Mouse (Mus musculus) embryonic facial prominence, embryonic 13.5 days (tissue): ENCODE data around the gene Ybx2. TPM values are rescaled to one million over a fixed set of nuclear protein-coding genes. Genes with fewer than 3 reads are reported as not detected.
"Not testable (repeated sequence)": the region's sequence is repeated elsewhere in the genome, so short reads cannot be mapped to it uniquely, and the experiment has no call there.

Source experiments
- ATAC-seq: fragments of 200-750 bp; cut with Nextera tagmentation; 2 replicates; pipeline ENCODE4 v1.8.0; 2017; ENCODE audit warnings: low read depth; ENCODE audit not compliant: insufficient number of reproducible peaks, insufficient read depth, low FRiP score, low TSS enrichment
- H3K27ac ChIP-seq: fragments of 300-500 bp; sonication (generic); 2 replicates; pipeline ENCODE4 v1.5.1; 2015; ENCODE audit warnings: moderate library complexity, mild to moderate bottlenecking, inconsistent platforms
- H3K27me3 ChIP-seq: fragments of 300-500 bp; sonication (generic); 2 replicates; pipeline ENCODE4 v1.6.1; 2015; ENCODE audit warnings: mild to moderate bottlenecking, inconsistent platforms
- H3K36me3 ChIP-seq: fragments of 300-500 bp; sonication (generic); 2 replicates; pipeline ENCODE4 v1.6.1; 2015; ENCODE audit warnings: mild to moderate bottlenecking, inconsistent platforms
- H3K4me1 ChIP-seq: fragments of 300-500 bp; sonication (generic); 2 replicates; pipeline ENCODE4 v1.6.1; 2015; ENCODE audit warnings: inconsistent platforms
- H3K4me2 ChIP-seq: fragments of 300-500 bp; sonication (generic); 2 replicates; pipeline ENCODE4 v1.6.1; 2015; ENCODE audit warnings: moderate library complexity, mild to moderate bottlenecking, inconsistent platforms
- H3K4me3 ChIP-seq: fragments of 300-500 bp; sonication (generic); 2 replicates; pipeline ENCODE4 v1.5.1; 2015; ENCODE audit warnings: mild to moderate bottlenecking, inconsistent platforms
- H3K9ac ChIP-seq: fragments of 300-500 bp; sonication (generic); 2 replicates; pipeline ENCODE4 v1.6.1; 2015; ENCODE audit warnings: mild to moderate bottlenecking, inconsistent platforms
- H3K9me3 ChIP-seq: fragments of 300-500 bp; sonication (generic); 2 replicates; pipeline ENCODE4 v1.6.1; 2016; ENCODE audit warnings: inconsistent platforms
- WGBS: fragments of 180-500 bp; shearing (Covaris S2); methylation state at CpG from one replicate; pipeline ENCODE4 v1.1.7; 2015; ENCODE audit warnings: mixed read lengths; 5-methylcytosine and 5-hydroxymethylcytosine counted together
- polyA plus RNA-seq: library from polyadenylated mRNA; unstranded; fragments of >200 nt; fragmentation: Nextera tagmentation; extraction: Ambion mirVana; gene quantifications from 2 replicates; pipeline ENCODE4 v1.2.1, GENCODE M21; 2015

The Ybx2 gene
- polyA plus RNA-seq, 1 experiment from 2014 or later, result 7.5 TPM

DNA sequence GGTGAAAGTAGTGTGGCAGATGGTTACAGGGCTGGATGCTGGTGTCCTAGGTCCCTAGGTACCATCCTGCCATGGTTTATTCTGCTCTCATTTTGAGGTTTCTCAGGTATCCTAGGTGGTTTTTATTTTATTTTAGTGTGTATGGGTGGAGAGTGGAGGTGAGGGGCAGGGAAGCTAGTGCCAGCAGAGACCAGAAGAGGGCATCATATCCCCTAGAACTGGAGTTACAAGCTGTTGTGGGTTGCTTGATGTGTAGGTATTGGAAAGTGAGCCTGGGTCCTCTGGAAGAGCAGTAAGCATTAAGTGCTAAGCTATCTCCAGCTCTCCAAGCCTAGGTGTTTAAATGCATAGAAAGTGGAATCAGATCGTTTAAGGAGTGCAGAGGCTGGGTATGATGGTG is 16.7 kb downstream of the Ybx2 start:
- Histone ChIP-seq H3K4me2 (no peak overlapping the region), H3K27me3 (no peaks in the 10 kb centered on the region), H3K4me3 (no peak overlapping the region), H3K36me3 (no peaks in the 10 kb centered on the region), H3K9me3 (no peaks in the 10 kb centered on the region), H3K27ac (no peak overlapping the region), H3K4me1 (peaks cover 7% of the 10 kb centered on the region), H3K9ac (no peak overlapping the region)
- no peak for ATAC-seq
- WGBS, result 41% methylated on average over 1 of the region's 1 CpGs

DNA sequence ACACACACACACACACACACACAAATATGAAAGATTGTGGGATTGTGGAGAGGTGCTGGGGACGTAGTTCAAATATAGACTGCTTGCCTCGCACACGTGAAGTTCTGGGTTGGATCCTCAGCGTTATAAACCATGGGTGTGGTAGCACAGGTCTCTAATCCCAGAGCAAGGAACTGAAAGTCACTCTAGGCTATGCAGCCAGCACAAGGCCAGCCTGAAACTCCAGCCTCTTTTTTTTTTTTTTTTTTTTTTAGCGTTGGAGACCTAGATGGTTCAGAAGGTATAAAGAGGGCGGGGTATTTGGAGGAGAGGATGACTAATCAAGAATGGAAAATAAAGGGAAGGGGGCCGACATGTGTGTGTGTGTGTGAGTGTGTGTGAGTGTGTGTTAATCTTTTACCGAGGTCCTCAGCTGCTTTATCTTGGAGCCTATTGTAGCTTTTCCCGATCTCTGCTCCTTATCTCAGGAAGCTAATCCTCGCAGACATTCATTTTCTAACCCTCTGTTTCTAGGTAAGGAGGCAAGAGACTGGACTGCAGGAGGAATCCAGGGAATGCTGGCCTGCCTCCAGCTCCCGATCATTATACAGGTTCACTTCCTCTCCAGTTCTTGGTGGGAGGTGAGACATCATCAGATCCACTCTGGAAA is 17.8 kb downstream of the Ybx2 start:
- Histone ChIP-seq H3K9me3 (no peaks in the 10 kb centered on the region), H3K36me3 (no peaks in the 10 kb centered on the region), H3K4me3 (no peak overlapping the region), H3K27ac (no peak overlapping the region), H3K9ac (no peak overlapping the region), H3K4me2 (no peak overlapping the region), H3K4me1 (peaks cover 4% of the 10 kb centered on the region; the same call in 1 of the 2 replicates), H3K27me3 (no peaks in the 10 kb centered on the region)
- 62% methylated on average over 11 of the region's 11 CpGs for WGBS
- ATAC-seq, result no peak

DNA sequence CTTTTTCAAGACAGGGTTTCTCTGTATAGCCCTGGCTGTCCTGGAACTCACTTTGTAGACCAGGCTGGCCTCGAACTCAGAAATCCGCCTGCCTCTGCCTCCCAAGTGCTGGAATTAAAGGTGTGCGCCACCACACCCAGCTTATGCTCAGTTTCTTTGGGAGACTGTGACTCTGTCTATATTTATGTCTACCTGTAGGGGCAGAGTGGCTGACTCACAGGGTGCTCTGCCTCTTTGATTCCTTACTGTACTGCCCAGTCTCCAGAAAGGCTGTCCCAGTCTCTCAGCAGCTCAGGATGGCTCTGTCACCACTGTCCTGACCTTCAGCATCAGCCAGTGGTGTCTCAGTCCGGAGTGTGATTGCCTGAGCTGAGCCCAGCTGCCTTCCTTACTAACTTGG is 20.0 kb downstream of the Ybx2 start:
- ATAC-seq, H3K4me3 ChIP-seq, H3K9me3 ChIP-seq, H3K4me2 ChIP-seq, H3K36me3 ChIP-seq, H3K4me1 ChIP-seq, H3K27ac ChIP-seq, H3K9ac ChIP-seq, H3K27me3 ChIP-seq: not testable (repeated sequence)
- WGBS, result 73% methylated on average over 4 of the region's 4 CpGs

DNA sequence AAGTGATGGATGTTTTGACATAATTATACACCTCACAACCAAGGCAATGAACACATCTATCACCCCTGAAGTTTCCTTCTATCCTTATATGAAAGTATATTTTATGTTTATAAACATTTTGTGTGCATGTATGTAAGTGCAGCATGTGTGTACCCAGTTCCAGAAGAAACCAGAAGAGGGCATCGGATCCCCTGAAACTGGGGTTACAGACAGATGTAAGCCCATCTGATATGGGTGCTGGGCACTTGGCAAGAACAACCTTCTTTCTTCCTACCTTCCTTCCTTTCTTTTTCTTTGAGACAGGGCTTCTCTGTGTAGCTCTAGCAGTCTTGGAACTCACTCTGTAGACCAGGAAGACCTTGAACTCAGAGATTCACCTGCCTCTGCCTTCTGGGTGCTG is 20.6 kb downstream of the Ybx2 start:
- H3K4me1 ChIP-seq, result no peaks in the 10 kb centered on the region
- no peaks in the 10 kb centered on the region for H3K36me3 ChIP-seq
- H3K4me3 ChIP-seq, result no peak overlapping the region
- ATAC-seq, result no peak
- no peaks in the 10 kb centered on the region for H3K9me3 ChIP-seq
- H3K4me2 ChIP-seq, result no peak overlapping the region
- no peak overlapping the region for H3K27ac ChIP-seq
- 83% methylated on average over 1 of the region's 1 CpGs for WGBS
- H3K27me3 ChIP-seq, result peaks cover 6% of the 10 kb centered on the region; the same call in 1 of the 2 replicates
- H3K9ac ChIP-seq, result no peak overlapping the region

DNA sequence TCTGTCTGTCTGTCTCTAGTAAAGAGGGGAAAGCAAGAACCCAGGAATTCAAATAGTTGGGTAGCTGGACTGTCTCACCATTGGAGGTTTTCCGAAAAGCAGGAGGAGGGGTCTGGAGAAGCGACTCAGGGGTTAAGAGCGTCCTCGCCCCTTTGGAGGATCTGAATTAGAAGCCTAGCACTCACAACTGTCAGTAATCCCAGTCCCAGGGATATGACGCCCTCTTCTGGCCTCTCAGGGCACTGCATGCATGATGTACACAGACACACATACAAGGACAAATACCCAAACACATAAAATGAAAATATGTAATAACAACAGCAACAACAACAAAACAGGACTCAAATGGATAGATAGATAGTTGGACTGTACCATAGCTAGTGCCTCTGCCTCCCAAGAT is 25.0 kb downstream of the Ybx2 start:
- Histone ChIP-seq H3K9ac (no peak overlapping the region), H3K9me3 (no peaks in the 10 kb centered on the region), H3K27me3 (peaks cover 49% of the 10 kb centered on the region), H3K36me3 (no peaks in the 10 kb centered on the region), H3K4me1 (peaks cover 5% of the 10 kb centered on the region; the same call in 1 of the 2 replicates), H3K4me3 (no peak overlapping the region), H3K4me2 (no peak overlapping the region), H3K27ac (no peak overlapping the region)
- no peak for ATAC-seq
- WGBS, result 25% methylated on average over 5 of the region's 5 CpGs

DNA sequence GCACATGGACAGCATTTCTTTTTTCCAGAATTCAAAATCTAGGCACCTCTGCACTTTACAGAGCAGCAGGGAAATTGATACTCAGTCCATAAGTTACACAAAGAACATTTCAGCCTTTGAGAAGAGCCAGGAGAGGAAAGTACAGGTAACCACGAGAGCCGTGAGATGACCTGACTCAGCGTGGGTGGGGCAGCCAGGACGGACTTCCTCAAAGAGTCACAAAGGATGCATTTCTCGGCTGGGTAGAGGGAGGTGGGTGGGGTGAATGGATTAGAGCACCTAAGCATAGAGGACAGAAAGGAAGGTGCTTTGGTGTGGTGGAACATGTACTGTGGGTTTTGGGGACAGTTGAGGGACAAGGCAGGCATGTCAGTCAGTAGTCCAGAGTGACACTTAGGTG is 26.2 kb downstream of the Ybx2 start:
- 41% methylated on average over 5 of the region's 5 CpGs for WGBS
- Histone ChIP-seq H3K27me3 (peaks cover 62% of the 10 kb centered on the region), H3K36me3 (no peaks in the 10 kb centered on the region), H3K27ac (no peak overlapping the region), H3K4me2 (no peak overlapping the region), H3K4me3 (no peak overlapping the region), H3K4me1 (peaks cover 16% of the 10 kb centered on the region), H3K9ac (no peak overlapping the region), H3K9me3 (no peaks in the 10 kb centered on the region)
- no peak for ATAC-seq

DNA sequence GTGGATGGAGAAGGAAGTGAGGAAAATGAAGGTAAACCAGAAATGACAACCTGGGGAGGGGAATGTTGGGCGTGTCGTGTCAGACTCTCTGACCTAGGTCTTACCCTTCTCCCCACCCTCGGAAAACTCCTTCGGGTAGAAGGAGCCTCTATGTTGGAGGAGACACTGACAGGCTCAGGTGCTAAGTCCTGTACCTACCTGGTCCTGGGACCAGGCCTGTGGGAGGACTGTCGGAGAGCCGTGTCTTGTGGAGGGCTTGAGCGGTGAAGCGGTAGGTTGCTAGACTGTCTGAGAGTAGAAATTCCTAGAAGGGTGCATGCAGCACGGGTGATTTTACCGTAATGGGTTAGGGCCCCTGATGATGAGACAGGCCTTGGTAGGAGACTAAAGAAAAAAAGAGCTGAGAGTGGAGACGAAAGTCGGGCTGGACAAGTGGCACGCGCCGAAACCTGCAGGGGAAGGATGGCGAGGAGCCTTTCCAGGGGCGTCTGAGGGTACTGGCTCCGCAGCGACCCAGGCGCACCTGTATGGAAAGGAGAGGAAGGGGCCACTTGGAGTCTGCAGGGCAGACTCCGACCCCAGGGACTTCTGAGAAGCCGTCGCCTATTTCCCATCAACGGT is 29.2 kb downstream of the Ybx2 start, which contains the start of gene Cldn7:
Cldn7 (plus strand) TSS at position 130 of the 621 bp plus-strand sequence.
- 0 out of 2 replicates have a peak within 1 kb of the TSS, but pooled peaks have one; percentile 67 for H3K9ac ChIP-seq
- WGBS, result 6% methylated on average over 24 of the region's 24 CpGs

DNA sequence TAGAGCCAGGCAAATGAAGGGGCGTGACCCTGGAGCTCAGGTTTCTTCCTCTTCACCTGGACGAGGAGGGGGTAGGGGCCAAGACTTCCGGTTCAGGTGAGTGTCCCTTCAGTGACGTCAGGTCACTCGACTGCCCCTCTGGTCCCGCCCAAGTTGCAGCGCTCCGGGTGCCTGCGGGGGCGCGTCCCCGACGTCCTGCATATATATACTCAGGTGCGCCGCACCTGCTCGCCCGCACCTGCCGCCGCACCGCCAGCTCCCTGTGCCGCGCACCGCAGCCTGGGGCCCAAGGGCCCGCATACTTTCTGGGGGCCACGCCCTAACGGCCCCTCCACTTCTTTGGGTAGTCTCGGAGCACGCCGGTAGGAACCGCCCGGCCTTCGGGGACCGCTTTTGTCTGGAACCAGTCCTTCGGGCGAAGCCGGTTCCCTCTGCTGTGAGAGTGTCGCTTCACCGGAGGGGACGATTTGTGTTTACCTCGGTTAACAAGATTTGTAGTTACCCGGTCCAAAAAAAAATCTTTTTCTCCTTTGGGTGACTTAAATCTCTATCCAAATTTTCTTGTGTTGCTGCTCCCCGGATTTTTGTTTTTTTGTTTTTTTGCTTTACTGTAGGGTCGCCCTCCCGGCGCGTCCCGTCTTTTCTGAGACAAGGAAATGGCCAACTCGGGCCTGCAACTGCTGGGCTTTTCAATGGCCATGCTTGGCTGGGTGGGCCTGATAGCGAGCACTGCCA is 29.8 kb downstream of the Ybx2 start:
- no peak for ATAC-seq
- peak overlapping the region; percentile 42 for H3K4me3 ChIP-seq
- 2% methylated on average over 49 of the region's 49 CpGs for WGBS

More for the DNA sequence above, 29.2 kb downstream of the Ybx2 start, which contains the start of gene Cldn7:
- Histone ChIP-seq H3K27me3 (peaks cover 77% of the 10 kb centered on the region), H3K4me1 (peaks cover 18% of the 10 kb centered on the region), H3K36me3 (peaks cover 20% of the 10 kb centered on the region), H3K4me2 (peak within 1 kb of the TSS; percentile 59), H3K4me3 (peak within 1 kb of the TSS; percentile 42), H3K27ac (peak within 1 kb of the TSS; percentile 51; the same call in 1 of the 2 replicates), H3K9me3 (no peaks in the 10 kb centered on the region)
- 0 out of 2 replicates have a peak, but pooled peaks have one; percentile 16 for ATAC-seq

DNA sequence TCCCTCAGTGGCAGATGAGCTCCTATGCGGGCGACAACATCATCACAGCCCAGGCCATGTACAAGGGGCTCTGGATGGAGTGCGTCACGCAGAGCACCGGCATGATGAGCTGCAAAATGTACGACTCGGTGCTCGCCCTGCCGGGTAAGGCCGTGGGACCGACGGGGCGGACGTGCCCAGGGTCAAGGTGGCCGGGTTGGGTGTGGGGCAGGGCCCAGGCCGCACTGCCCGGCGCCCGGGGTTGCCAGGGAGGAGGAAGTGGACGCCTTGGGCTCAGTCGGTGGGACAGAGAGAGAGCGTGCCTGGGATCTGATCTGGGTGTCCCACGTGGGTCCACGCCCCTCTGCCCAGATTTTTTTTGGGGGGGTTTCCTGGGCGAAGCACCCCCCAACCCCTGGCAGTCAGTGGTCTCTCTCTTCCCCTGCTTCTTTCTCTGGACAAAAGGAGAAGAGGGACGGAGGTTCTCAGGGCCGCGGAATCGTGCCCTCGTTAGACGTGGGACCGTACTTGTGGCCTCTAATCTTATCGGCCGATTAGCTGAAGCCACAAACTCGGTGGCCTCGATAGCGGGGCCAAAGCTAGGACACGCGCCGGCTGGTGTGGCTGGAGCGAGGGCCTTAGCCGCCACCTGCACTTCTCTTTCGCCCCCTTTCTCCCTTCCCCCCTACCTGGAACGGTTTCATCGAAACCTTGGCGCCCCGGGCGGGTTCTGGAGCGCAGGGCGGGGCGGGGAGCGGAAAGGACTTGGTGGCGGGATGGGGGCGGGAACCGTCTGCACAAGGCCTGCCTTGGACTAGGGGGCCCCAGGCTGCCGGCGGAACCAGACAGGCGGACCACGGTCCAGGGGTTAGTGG is 30.6 kb downstream of the Ybx2 start:
- H3K9me3 ChIP-seq, result no peaks in the 10 kb centered on the region
- peak overlapping the region; percentile 59 for H3K4me2 ChIP-seq
- WGBS, result 2% methylated on average over 58 of the region's 59 CpGs
- H3K36me3 ChIP-seq, result peaks cover 31% of the 10 kb centered on the region
- H3K27me3 ChIP-seq, result peaks cover 71% of the 10 kb centered on the region
- H3K4me1 ChIP-seq, result peaks cover 18% of the 10 kb centered on the region
- peak overlapping the region; percentile 67 for H3K9ac ChIP-seq
- peak overlapping the region; percentile 42 for H3K4me3 ChIP-seq
- H3K27ac ChIP-seq, result peak overlapping the region; percentile 33; the same call in 1 of the 2 replicates
- no peak for ATAC-seq

More for the DNA sequence above, 29.8 kb downstream of the Ybx2 start:
- Histone ChIP-seq H3K27ac (peak overlapping the region; percentile 51; the same call in 1 of the 2 replicates), H3K4me1 (peaks cover 18% of the 10 kb centered on the region), H3K36me3 (peaks cover 27% of the 10 kb centered on the region), H3K4me2 (peak overlapping the region; percentile 59), H3K27me3 (peaks cover 77% of the 10 kb centered on the region), H3K9ac (peak overlapping the region; percentile 67), H3K9me3 (no peaks in the 10 kb centered on the region)

DNA sequence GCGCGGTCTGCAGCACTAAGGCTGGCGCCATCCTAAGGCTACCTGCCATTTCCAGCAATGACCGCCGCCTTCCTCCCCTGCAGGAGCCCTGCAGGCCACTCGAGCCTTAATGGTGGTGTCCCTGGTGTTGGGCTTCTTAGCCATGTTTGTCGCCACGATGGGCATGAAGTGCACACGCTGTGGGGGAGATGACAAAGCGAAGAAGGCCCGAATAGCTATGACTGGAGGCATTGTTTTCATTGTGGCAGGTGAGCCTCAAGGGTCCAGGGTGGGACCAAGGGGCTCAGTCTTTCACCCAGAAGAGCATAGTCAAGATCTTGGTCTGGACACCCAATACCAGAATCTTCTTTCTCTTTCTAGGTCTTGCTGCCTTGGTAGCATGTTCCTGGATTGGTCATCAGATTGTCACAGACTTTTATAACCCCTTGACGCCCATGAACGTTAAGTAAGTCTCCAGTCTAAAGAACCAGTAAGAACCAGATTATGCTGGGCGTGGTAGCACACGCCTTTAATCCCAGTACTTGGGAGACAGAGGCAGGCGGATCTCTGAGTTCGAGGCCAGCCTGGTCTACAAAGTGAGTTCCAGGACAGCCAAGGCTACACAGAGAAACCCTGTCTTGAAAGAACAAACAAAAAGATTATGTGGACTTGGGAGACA is 31.4 kb downstream of the Ybx2 start:
- peaks cover 39% of the 10 kb centered on the region for H3K36me3 ChIP-seq
- H3K27me3 ChIP-seq, result peaks cover 64% of the 10 kb centered on the region
- H3K9ac ChIP-seq, result peak overlapping the region; percentile 67
- no peak overlapping the region for H3K27ac ChIP-seq
- 40% methylated on average over 17 of the region's 17 CpGs for WGBS
- H3K4me3 ChIP-seq, result peak overlapping the region; percentile 42
- peak overlapping the region; percentile 59 for H3K4me2 ChIP-seq
- ATAC-seq, result no peak
- no peaks in the 10 kb centered on the region for H3K9me3 ChIP-seq
- H3K4me1 ChIP-seq, result peaks cover 18% of the 10 kb centered on the region
